Mouse (Mus musculus) heart, embryonic 13.5 days (tissue): ENCODE measurements around the gene Ndufv2. TPM values are rescaled to one million over a fixed set of nuclear protein-coding genes. Genes with fewer than 3 reads are reported as not detected.
"Not testable (repeated sequence)": the region's sequence is repeated elsewhere in the genome, so short reads cannot be mapped to it uniquely, and the experiment has no call there.

Experiments used
- ATAC-seq: fragments of 200-750 bp; cut with Nextera tagmentation; 2 replicates; pipeline ENCODE4 v1.8.0; 2017; ENCODE audit warnings: moderate TSS enrichment; ENCODE audit not compliant: insufficient number of reproducible peaks, low FRiP score, low TSS enrichment; ENCODE audit errors: extremely low read depth
- H3K27ac ChIP-seq: fragments of 300-500 bp; sonication (generic); replicated peaks from 2 replicates; pipeline ENCODE4 v1.5.1; 2015; ENCODE audit warnings: moderate library complexity, mild to moderate bottlenecking, inconsistent platforms
- H3K27me3 ChIP-seq: fragments of 300-500 bp; sonication (generic); replicated peaks from 2 replicates; pipeline ENCODE4 v1.6.1; 2015; ENCODE audit warnings: mild to moderate bottlenecking, inconsistent platforms
- H3K36me3 ChIP-seq: fragments of 300-500 bp; sonication (generic); 2 replicates; pipeline ENCODE4 v1.6.1; 2015; ENCODE audit warnings: mild to moderate bottlenecking, inconsistent platforms
- H3K4me1 ChIP-seq: fragments of 300-500 bp; sonication (generic); 2 replicates; pipeline ENCODE4 v1.6.1; 2015; ENCODE audit warnings: inconsistent platforms
- H3K4me2 ChIP-seq: fragments of 300-500 bp; sonication (generic); 2 replicates; pipeline ENCODE4 v1.6.1; 2015; ENCODE audit warnings: inconsistent platforms, mild to moderate bottlenecking, moderate library complexity
- H3K4me3 ChIP-seq: fragments of 300-500 bp; sonication (generic); 2 replicates; pipeline ENCODE4 v1.5.1; 2015; ENCODE audit warnings: moderate library complexity, mild to moderate bottlenecking, inconsistent platforms
- H3K9ac ChIP-seq: fragments of 300-500 bp; sonication (generic); 2 replicates; pipeline ENCODE4 v1.6.1; 2015; ENCODE audit warnings: inconsistent platforms, mild to moderate bottlenecking, moderate library complexity
- H3K9me3 ChIP-seq: fragments of 300-500 bp; sonication (generic); 2 replicates; pipeline ENCODE4 v1.6.1; 2016; ENCODE audit warnings: inconsistent platforms
- WGBS: fragments of 180-500 bp; shearing (Covaris S2); methylation state at CpG from one replicate; pipeline ENCODE4 v1.1.7; 2015; ENCODE audit warnings: mixed read lengths; 5-methylcytosine and 5-hydroxymethylcytosine counted together
- polyA plus RNA-seq: library from polyadenylated mRNA; unstranded; fragments of >200 nt; fragmentation: Nextera tagmentation; extraction: Ambion mirVana; gene quantifications from 2 replicates; pipeline ENCODE4 v1.2.1, GENCODE M21; 2015

Ndufv2 gene
- polyA plus RNA-seq, 1 experiment from 2014 or later, result 526 TPM

GRCm38 (mm10) chr17:66084486-66084885 lies 16.9 kb downstream of the Ndufv2 start:
- Histone ChIP-seq H3K36me3 (peaks cover 77% of the 10 kb centered on the region), H3K4me1 (no peaks in the 10 kb centered on the region), H3K4me2 (no peak overlapping the region), H3K27ac (no peak overlapping the region), H3K4me3 (no peak overlapping the region), H3K9ac (no peak overlapping the region), H3K9me3 (no peaks in the 10 kb centered on the region), H3K27me3 (no peaks in the 10 kb centered on the region)
- no peak for ATAC-seq
- WGBS, result 13% methylated on average over 1 of the region's 1 CpGs

DNA sequence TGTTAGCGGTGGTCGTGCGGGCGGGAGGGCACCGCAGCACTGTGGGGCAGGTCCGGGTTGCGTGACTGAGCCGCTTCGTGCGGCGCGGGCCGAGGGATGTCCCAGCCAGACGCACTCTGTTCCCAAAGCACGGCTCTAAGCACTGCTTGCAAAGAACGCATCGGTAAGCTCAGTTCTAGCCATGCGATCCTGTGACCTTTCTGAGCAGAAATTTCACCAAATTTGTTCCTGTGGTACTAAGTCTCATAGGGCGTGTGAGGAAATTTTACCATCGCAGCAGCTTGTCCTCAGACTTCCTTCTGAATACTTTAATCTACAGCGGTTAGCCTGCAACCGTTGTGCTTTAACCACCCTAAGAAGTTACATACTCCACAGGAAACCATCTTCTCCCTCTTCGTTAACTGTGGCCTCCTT lies 23.9 kb downstream of the Ndufv2 start:
- Histone ChIP-seq H3K4me1 (peaks cover 20% of the 10 kb centered on the region), H3K9ac (peak overlapping the region; percentile 92), H3K27me3 (no peaks in the 10 kb centered on the region), H3K9me3 (no peaks in the 10 kb centered on the region), H3K4me3 (peak overlapping the region; percentile 95), H3K27ac (peak overlapping the region; percentile 94), H3K4me2 (peak overlapping the region; percentile 86), H3K36me3 (peaks cover 37% of the 10 kb centered on the region)
- WGBS, result under 1% methylated on average over 23 of the region's 23 CpGs
- peak; percentile 47; the same call in 1 of the 2 replicates for ATAC-seq

GRCm38 (mm10) chr17:66076934-66077333 lies 24.4 kb downstream of the Ndufv2 start, which contains the start of gene Ankrd12:
TSS of gene Ankrd12 (minus strand) at chr17:66077089.
- peak; percentile 97 for ATAC-seq
- Histone ChIP-seq H3K27me3 (no peaks in the 10 kb centered on the region), H3K27ac (peak within 1 kb of the TSS; percentile 94), H3K4me2 (peak within 1 kb of the TSS; percentile 86), H3K4me3 (peak within 1 kb of the TSS; percentile 95), H3K9ac (peak within 1 kb of the TSS; percentile 92), H3K4me1 (peaks cover 20% of the 10 kb centered on the region), H3K9me3 (no peaks in the 10 kb centered on the region), H3K36me3 (peaks cover 37% of the 10 kb centered on the region)
- under 1% methylated on average over 53 of the region's 53 CpGs for WGBS

- Histone ChIP-seq H3K9ac (peak overlapping the region; percentile 92), H3K4me2 (peak overlapping the region; percentile 86), H3K27ac (peak overlapping the region; percentile 94), H3K4me1 (peaks cover 20% of the 10 kb centered on the region), H3K27me3 (no peaks in the 10 kb centered on the region), H3K36me3 (peaks cover 32% of the 10 kb centered on the region), H3K4me3 (peak overlapping the region; percentile 95), H3K9me3 (no peaks in the 10 kb centered on the region)
- WGBS, result under 1% methylated on average over 74 of the region's 95 CpGs
- peak; percentile 66 for ATAC-seq
Measured at GRCm38 (mm10) chr17:66076174-66076927, 25.0 kb downstream of the Ndufv2 start.

- Histone ChIP-seq H3K9me3 (no peaks in the 10 kb centered on the region), H3K36me3 (peaks cover 27% of the 10 kb centered on the region), H3K27me3 (no peaks in the 10 kb centered on the region), H3K27ac (peak overlapping the region; percentile 94), H3K9ac (peak overlapping the region; percentile 92), H3K4me1 (peaks cover 20% of the 10 kb centered on the region), H3K4me3 (peak overlapping the region; percentile 95), H3K4me2 (peak overlapping the region; percentile 86)
- 8% methylated on average over 12 of the region's 12 CpGs for WGBS
- ATAC-seq, result no peak
Measured at GRCm38 (mm10) chr17:66075827-66076173, 25.6 kb downstream of the Ndufv2 start.

DNA sequence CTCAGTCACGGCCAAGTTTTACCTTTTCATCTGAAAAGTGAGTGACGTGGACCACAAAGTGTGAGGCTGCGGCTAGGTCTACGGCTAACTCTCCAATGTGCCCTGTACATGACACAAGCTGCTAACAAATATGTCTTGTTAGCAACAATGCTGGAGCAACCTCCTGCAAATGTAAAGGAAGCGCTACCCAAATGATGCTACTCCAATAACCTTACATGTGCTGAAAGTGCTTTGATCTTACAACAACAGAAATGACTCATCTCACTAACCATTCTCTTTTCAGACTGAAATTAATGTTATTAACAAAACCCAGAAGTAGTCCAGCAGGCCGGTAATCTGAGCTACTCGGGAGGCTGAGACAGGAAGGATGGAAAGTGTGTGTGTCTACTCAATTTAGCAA lies 27.4 kb downstream of the Ndufv2 start:
- Histone ChIP-seq H3K4me1 (peaks cover 20% of the 10 kb centered on the region), H3K36me3 (peaks cover 11% of the 10 kb centered on the region), H3K4me3 (no peak overlapping the region), H3K9me3 (no peaks in the 10 kb centered on the region), H3K9ac (no peak overlapping the region), H3K4me2 (no peak overlapping the region), H3K27me3 (no peaks in the 10 kb centered on the region), H3K27ac (no peak overlapping the region)
- ATAC-seq, result no peak
- WGBS, result 87% methylated on average over 7 of the region's 7 CpGs

GRCm38 (mm10) chr17:66069036-66069435 lies 32.3 kb downstream of the Ndufv2 start:
- H3K9ac ChIP-seq, H3K36me3 ChIP-seq, H3K9me3 ChIP-seq, ATAC-seq, H3K27ac ChIP-seq, H3K4me1 ChIP-seq, H3K27me3 ChIP-seq, H3K4me2 ChIP-seq, H3K4me3 ChIP-seq: not testable (repeated sequence)
- WGBS, result 80% methylated on average over 2 of the region's 2 CpGs

GRCm38 (mm10) chr17:66065115-66065514 lies 36.2 kb downstream of the Ndufv2 start:
- Histone ChIP-seq H3K27me3 (no peaks in the 10 kb centered on the region), H3K36me3 (no peaks in the 10 kb centered on the region), H3K9ac (no peak overlapping the region), H3K4me1 (0 out of 2 replicates have a peak, but pooled peaks cover 6% of the 10 kb centered on the region), H3K4me2 (no peak overlapping the region), H3K27ac (no peak overlapping the region), H3K4me3 (no peak overlapping the region), H3K9me3 (no peaks in the 10 kb centered on the region)
- WGBS, result 63% methylated on average over 4 of the region's 4 CpGs
- ATAC-seq, result no peak

DNA sequence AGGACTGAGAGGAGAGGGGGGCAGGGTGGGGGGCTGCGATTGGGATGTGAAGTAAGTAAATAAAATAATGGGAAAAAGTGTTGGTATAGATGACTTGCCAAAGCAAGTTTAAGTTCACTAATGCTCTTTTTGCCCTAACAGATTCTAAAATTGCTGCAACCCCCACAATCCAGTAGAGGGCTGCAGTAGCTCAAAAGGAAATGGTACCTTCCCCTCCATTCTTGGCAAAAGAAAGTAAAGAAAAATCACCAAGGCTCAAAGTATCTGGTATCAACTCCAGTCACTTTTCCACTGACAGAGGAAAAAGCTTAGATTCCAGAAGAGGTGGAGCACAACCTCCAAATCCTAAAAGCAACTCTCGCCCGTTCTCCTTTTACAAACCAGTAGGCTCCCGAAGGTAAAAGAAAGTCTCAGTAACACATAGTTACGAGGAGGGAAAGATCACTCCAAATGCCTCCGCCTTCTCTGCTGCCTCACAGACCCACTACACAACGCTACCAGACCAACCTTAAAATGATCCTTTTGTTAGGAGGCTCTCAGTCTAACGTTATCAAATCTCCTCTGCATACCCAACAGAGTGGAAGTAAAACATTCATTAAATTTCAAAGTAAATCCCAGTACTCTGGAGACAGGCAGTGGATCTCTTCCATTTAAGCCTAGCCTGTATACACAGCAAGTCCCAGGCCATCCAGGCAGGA lies 40.0 kb downstream of the Ndufv2 start:
- no peak overlapping the region for H3K27ac ChIP-seq
- ATAC-seq, result no peak
- H3K9ac ChIP-seq, result no peak overlapping the region
- 55% methylated on average over 8 of the region's 8 CpGs for WGBS
- 0 out of 2 replicates have a peak, but pooled peaks cover 6% of the 10 kb centered on the region for H3K4me1 ChIP-seq
- H3K36me3 ChIP-seq, result no peaks in the 10 kb centered on the region
- H3K4me2 ChIP-seq, result peak overlapping the region; percentile 34
- H3K4me3 ChIP-seq, result no peak overlapping the region
- H3K27me3 ChIP-seq, result no peaks in the 10 kb centered on the region
- H3K9me3 ChIP-seq, result no peaks in the 10 kb centered on the region

DNA sequence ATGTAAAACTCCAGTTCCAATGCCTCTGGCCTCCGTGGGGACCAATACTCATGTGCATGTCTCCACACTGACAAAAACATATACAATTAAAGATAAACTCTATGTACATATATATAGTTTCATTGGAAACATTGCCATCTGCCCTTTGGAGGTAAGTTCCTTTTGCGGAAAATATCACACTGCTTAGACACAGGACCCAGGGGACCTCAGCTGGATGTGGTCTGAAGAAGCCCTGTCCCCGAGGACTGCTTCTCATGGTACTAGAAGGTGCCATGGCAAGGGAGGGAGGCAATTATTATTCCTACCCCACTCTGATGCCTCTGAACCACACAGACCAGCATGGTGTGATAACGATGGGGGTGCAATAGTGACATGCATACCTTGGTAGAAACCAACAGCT lies 43.2 kb downstream of the Ndufv2 start:
- Histone ChIP-seq H3K4me1 (peaks cover 13% of the 10 kb centered on the region; the same call in 1 of the 2 replicates), H3K9ac (no peak overlapping the region), H3K4me2 (no peak overlapping the region), H3K27ac (no peak overlapping the region), H3K27me3 (no peaks in the 10 kb centered on the region), H3K9me3 (no peaks in the 10 kb centered on the region), H3K4me3 (no peak overlapping the region), H3K36me3 (no peaks in the 10 kb centered on the region)
- WGBS, result 84% methylated on average over 4 of the region's 4 CpGs
- no peak for ATAC-seq

GRCm38 (mm10) chr17:66057145-66057544 lies 44.2 kb downstream of the Ndufv2 start:
- Histone ChIP-seq H3K4me2 (no peak overlapping the region), H3K9ac (no peak overlapping the region), H3K9me3 (no peaks in the 10 kb centered on the region), H3K27ac (no peak overlapping the region), H3K27me3 (no peaks in the 10 kb centered on the region), H3K36me3 (no peaks in the 10 kb centered on the region), H3K4me1 (peaks cover 13% of the 10 kb centered on the region; the same call in 1 of the 2 replicates), H3K4me3 (no peak overlapping the region)
- WGBS, result 79% methylated on average over 2 of the region's 2 CpGs
- ATAC-seq, result no peak
